Mouse (Mus musculus): ENCODE data around the gene Dnah12. TPM values are rescaled to one million over a fixed set of nuclear protein-coding genes. Genes with fewer than 3 reads are reported as not detected.

Dnah12 gene
- polyA plus RNA-seq, 2 experiments = 0.14 to 0.15 TPM

DNA sequence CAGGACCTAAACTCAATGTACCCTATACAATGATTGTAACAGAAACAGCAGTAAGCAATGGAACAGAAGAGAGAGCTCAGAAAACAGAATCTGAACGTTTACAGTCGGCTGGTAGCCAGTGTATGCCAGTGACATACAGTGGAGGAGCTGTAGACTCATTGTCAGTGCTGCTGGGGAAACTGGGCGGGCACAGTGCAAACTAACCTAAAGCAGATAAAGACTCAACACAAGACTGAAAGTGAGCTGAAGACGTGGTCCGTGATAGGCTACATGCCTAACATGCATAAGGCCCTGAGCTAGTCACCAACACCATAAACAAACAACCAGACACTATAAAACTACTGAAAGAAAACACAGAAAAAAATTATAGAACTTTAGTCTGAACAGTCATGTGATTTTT, 188.6 kb downstream of the Dnah12 start:
- Histone ChIP-seq H3K9me3 (ENCODE audit: control insufficient read depth, low read length) (no peaks in the 10 kb centered on the region), H3K9ac (ENCODE audit: low read depth, low read length, severe bottlenecking) (no peak overlapping the region), H3K4me1 (ENCODE audit: control insufficient read depth, insufficient read depth, low read length) (no peaks in the 10 kb centered on the region), H3K27ac (replicated peaks; ENCODE audit: low read depth, low read length) (no peak overlapping the region), H3K4me3 (replicated peaks; ENCODE audit: low read length) (no peak overlapping the region), H3K36me3 (ENCODE audit: control insufficient read depth, insufficient read depth, low read length) (no peaks in the 10 kb centered on the region), H3K27me3 (ENCODE audit: control insufficient read depth, insufficient read depth, low read length) (no peaks in the 10 kb centered on the region), H3K4me2 (replicated peaks; ENCODE audit: low read depth, low read length, severe bottlenecking) (no peak overlapping the region)
- no peak for TF ChIP-seq POLR2A (IDR thresholded peaks at IDR 0.05; ENCODE audit: borderline replicate concordance, extremely low read depth, insufficient read depth, insufficient read length)
- WGBS = 81% methylated on average over 5 of the region's 5 CpGs
- DNase-seq (ENCODE audit: low spot score) (no peak), ATAC-seq (ENCODE audit: low FRiP score, low read depth) (no peak)

GRCm38 (mm10) chr14:26887244-26887643, 194.2 kb downstream of the Dnah12 start:
- 84% methylated on average over 3 of the region's 3 CpGs for WGBS
- no peaks in the 10 kb centered on the region for H3K27me3 ChIP-seq (ENCODE audit: control insufficient read depth, insufficient read depth, low read length)
- no peaks in the 10 kb centered on the region for H3K9me3 ChIP-seq (ENCODE audit: control insufficient read depth, low read length)
- TF ChIP-seq POLR2A (IDR thresholded peaks at IDR 0.05; ENCODE audit: borderline replicate concordance, extremely low read depth, insufficient read depth, insufficient read length) = no peak
- H3K4me2 ChIP-seq (replicated peaks; ENCODE audit: low read depth, low read length, severe bottlenecking) = no peak overlapping the region
- no peaks in the 10 kb centered on the region for H3K4me1 ChIP-seq (ENCODE audit: control insufficient read depth, insufficient read depth, low read length)
- no peak overlapping the region for H3K9ac ChIP-seq (ENCODE audit: low read depth, low read length, severe bottlenecking)
- H3K4me3 ChIP-seq (replicated peaks; ENCODE audit: low read length) = no peak overlapping the region
- no peaks in the 10 kb centered on the region for H3K36me3 ChIP-seq (ENCODE audit: control insufficient read depth, insufficient read depth, low read length)
- H3K27ac ChIP-seq (replicated peaks; ENCODE audit: low read depth, low read length) = no peak overlapping the region
- no peak for DNase-seq (ENCODE audit: low spot score)
- ATAC-seq (ENCODE audit: low FRiP score, low read depth) = no peak

DNA sequence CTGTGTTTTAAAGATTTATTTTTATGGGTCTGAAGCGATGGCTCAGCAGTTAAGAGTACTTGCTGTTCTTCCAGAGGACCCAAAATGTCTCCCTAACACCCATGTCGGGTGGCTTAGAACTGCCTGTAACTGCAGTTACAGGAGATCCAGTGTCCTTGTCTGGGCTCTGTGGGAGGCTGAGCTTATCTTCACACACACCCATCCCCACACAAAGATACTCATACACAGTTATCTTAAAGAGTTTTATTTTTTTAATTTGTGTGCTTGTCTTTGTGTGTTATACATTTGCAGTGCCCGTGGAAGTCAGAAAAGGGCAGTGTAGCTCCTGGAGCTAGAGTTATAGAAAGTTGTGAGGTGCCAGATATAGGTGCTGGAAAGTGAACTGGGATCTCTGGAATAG, 197.7 kb downstream of the Dnah12 start:
- Histone ChIP-seq H3K36me3 (ENCODE audit: control insufficient read depth, insufficient read depth, low read length) (no peaks in the 10 kb centered on the region), H3K4me1 (ENCODE audit: control insufficient read depth, insufficient read depth, low read length) (no peaks in the 10 kb centered on the region), H3K9ac (ENCODE audit: low read depth, low read length, severe bottlenecking) (no peak overlapping the region), H3K27me3 (ENCODE audit: control insufficient read depth, insufficient read depth, low read length) (no peaks in the 10 kb centered on the region), H3K4me3 (replicated peaks; ENCODE audit: low read length) (no peak overlapping the region), H3K27ac (replicated peaks; ENCODE audit: low read depth, low read length) (no peak overlapping the region), H3K4me2 (replicated peaks; ENCODE audit: low read depth, low read length, severe bottlenecking) (no peak overlapping the region), H3K9me3 (ENCODE audit: control insufficient read depth, low read length) (no peaks in the 10 kb centered on the region)
- TF ChIP-seq POLR2A (IDR thresholded peaks at IDR 0.05; ENCODE audit: borderline replicate concordance, extremely low read depth, insufficient read depth, insufficient read length) = no peak
- no peak for DNase-seq (ENCODE audit: low spot score)
- 85% methylated on average over 3 of the region's 3 CpGs for WGBS
- ATAC-seq (ENCODE audit: low FRiP score, low read depth) = no peak

DNA sequence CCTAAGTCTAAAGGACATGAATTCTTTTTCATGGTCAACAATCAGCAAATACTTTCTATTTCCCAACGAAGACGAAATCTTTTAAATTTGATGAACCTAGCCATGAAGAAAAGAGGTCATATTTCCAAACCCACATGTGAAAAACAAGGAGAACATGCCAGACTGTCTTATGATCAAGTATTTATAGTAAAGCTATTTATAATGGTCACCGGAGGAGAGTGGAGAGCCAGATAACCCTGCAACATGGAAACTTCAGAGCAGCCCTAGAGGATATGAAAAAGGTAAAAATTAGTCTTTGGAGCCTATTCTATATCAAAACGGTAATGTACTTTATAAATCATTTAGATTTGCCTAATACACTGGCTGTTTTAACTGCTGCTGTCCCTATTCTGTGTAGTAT, 201.3 kb downstream of the Dnah12 start, which contains the start of gene Asb14:
Asb14 (plus strand) TSS at position 166 of the 400 bp plus-strand sequence.
- ATAC-seq (ENCODE audit: low FRiP score, low read depth) = no peak
- Histone ChIP-seq H3K9ac (ENCODE audit: low read depth, low read length, severe bottlenecking) (no peak within 1 kb of the TSS), H3K9me3 (ENCODE audit: control insufficient read depth, low read length) (no peaks in the 10 kb centered on the region), H3K4me1 (ENCODE audit: control insufficient read depth, insufficient read depth, low read length) (no peaks in the 10 kb centered on the region), H3K27me3 (ENCODE audit: control insufficient read depth, insufficient read depth, low read length) (no peaks in the 10 kb centered on the region), H3K4me3 (replicated peaks; ENCODE audit: low read length) (no peak within 1 kb of the TSS), H3K36me3 (ENCODE audit: control insufficient read depth, insufficient read depth, low read length) (no peaks in the 10 kb centered on the region), H3K4me2 (replicated peaks; ENCODE audit: low read depth, low read length, severe bottlenecking) (no peak within 1 kb of the TSS), H3K27ac (replicated peaks; ENCODE audit: low read depth, low read length) (no peak within 1 kb of the TSS)
- DNase-seq (ENCODE audit: low spot score) = no peak
- WGBS = 92% methylated on average over 4 of the region's 4 CpGs
- no peak for TF ChIP-seq POLR2A (IDR thresholded peaks at IDR 0.05; ENCODE audit: borderline replicate concordance, extremely low read depth, insufficient read depth, insufficient read length)

GRCm38 (mm10) chr14:26899490-26899889, 206.4 kb downstream of the Dnah12 start:
- Histone ChIP-seq H3K27me3 (ENCODE audit: control insufficient read depth, insufficient read depth, low read length) (no peaks in the 10 kb centered on the region), H3K4me1 (ENCODE audit: control insufficient read depth, insufficient read depth, low read length) (no peaks in the 10 kb centered on the region), H3K4me3 (replicated peaks; ENCODE audit: low read length) (no peak overlapping the region), H3K9me3 (ENCODE audit: control insufficient read depth, low read length) (no peaks in the 10 kb centered on the region), H3K9ac (ENCODE audit: low read depth, low read length, severe bottlenecking) (no peak overlapping the region), H3K27ac (replicated peaks; ENCODE audit: low read depth, low read length) (no peak overlapping the region), H3K36me3 (ENCODE audit: control insufficient read depth, insufficient read depth, low read length) (no peaks in the 10 kb centered on the region), H3K4me2 (replicated peaks; ENCODE audit: low read depth, low read length, severe bottlenecking) (no peak overlapping the region)
- TF ChIP-seq POLR2A (IDR thresholded peaks at IDR 0.05; ENCODE audit: borderline replicate concordance, extremely low read depth, insufficient read depth, insufficient read length) = no peak
- ATAC-seq (ENCODE audit: low FRiP score, low read depth) (no peak), DNase-seq (ENCODE audit: low spot score) (no peak)
- 89% methylated on average over 2 of the region's 2 CpGs for WGBS

- TF ChIP-seq POLR2A (IDR thresholded peaks at IDR 0.05; ENCODE audit: borderline replicate concordance, extremely low read depth, insufficient read depth, insufficient read length) = no peak
- H3K27me3 ChIP-seq (ENCODE audit: control insufficient read depth, insufficient read depth, low read length) = no peaks in the 10 kb centered on the region
- ATAC-seq (ENCODE audit: low FRiP score, low read depth) (no peak), DNase-seq (ENCODE audit: low spot score) (no peak)
- no peak overlapping the region for H3K4me2 ChIP-seq (replicated peaks; ENCODE audit: low read depth, low read length, severe bottlenecking)
- H3K9ac ChIP-seq (ENCODE audit: low read depth, low read length, severe bottlenecking) = no peak overlapping the region
- no peak overlapping the region for H3K4me3 ChIP-seq (replicated peaks; ENCODE audit: low read length)
- H3K27ac ChIP-seq (replicated peaks; ENCODE audit: low read depth, low read length) = no peak overlapping the region
- WGBS = 86% methylated on average over 12 of the region's 12 CpGs
- H3K9me3 ChIP-seq (ENCODE audit: control insufficient read depth, low read length) = no peaks in the 10 kb centered on the region
- H3K4me1 ChIP-seq (ENCODE audit: control insufficient read depth, insufficient read depth, low read length) = no peaks in the 10 kb centered on the region
- H3K36me3 ChIP-seq (ENCODE audit: control insufficient read depth, insufficient read depth, low read length) = no peaks in the 10 kb centered on the region
Measured at GRCm38 (mm10) chr14:26900893-26901292, 207.8 kb downstream of the Dnah12 start.

All from limb, embryonic 14.5 days (tissue).